Mouse (Mus musculus) cerebellum, postnatal 4 days (tissue): ENCODE results near the gene Mbnl1.
"Not testable (repeated sequence)": the region's sequence is repeated elsewhere in the genome, so short reads cannot be mapped to it uniquely, and the experiment has no call there.

Experiments
- DNase-seq, 2 experiments: peaks; one replicate each; pipeline ENCODE4 v3.0.0; 2022; ENCODE audit warnings: low spot score in 2 of 2, mixed read lengths in 1 of 2

Gene Mbnl1

GRCm38 (mm10) chr3:60472681-60473177 lies at the start of gene Mbnl1:
Mbnl1 (plus strand) TSS chr3:60472830.
- no peak for DNase-seq

DNA sequence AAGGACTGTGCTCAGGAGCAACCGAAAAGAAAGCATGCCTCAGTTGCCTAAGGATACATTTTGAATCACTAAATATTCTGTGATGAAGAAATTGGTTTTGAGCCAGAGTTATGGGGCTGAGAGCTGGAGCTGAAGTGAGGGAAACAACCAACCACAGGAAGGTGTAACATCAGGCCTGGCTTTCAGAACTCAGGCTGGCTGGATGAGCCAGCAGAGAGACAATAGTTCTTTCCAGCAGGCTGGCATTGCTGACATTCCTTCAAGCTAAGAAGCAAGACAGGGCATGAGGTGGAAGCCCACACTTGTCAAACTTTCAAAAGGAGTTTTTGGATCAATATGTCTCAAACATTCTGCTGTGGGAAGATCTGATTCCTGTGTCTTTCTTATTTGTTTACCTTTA lies 48.5 kb upstream of the Mbnl1 start:
- no peak for DNase-seq

DNA sequence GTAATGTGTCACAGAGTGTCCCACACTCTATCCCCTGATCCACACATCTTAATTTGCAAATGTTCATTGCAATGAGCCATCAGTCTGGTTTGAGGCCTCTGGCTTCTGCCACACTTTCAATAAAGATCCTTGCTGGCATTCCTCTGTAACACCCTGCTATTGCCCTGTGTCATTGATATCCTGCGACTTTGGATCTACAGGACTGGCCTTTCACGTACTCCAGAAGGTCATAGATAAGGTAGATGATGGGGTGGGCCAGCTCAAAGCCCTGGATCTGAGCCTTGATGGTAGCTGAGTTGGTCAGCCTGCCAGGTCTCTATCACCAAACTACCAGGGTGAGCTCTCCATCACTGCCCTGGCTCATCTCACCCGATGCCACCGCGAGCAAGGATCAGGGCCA lies 43.6 kb upstream of the Mbnl1 start:
- no peak for DNase-seq

GRCm38 (mm10) chr3:60437254-60437653 lies 35.4 kb upstream of the Mbnl1 start:
- no peak for DNase-seq

DNA sequence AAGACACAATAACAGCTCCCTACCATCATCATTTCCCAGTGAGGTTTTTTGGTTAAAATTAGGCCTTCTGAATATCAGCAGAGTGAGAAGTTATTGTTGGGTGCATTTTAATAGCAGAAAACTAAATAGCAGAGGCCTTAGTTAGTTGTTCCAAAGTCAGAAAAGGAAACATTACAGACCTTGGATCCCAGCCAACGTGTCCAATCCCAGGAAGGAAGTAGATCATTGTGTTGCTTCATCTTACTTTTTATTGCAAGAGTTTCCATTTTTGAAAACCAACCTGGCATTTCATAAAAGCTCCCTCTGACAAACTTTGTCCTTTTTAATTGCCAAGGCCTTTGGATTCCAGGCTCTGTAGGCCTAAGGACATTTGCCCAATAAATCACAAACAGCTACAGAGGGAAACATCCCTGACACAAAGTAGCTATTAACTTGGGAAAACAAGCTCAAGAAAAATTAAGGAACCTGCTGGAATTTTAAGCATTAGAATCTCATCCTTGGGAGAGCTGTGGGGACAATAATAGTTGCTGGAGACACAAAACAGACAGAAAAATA lies 34.9 kb upstream of the Mbnl1 start:
- no peak for DNase-seq

DNA sequence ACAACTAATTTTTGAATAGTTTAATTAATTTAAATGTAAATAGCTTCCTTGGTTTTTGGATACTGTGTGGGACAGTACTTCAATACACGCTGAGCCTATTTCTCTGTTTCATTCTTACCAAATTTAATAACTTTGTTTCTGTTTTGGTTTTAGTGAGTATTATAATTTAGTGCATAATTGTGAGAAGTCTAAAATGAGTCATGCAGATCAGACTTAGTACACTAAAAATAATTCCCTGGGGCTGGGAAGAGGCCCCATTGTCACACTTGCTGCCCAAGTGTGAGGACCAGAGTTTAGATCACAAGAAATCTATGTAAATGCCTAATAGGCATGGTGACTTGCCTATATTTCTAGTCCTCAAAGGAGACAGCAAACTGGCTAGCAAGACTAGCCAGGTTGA lies 33.9 kb upstream of the Mbnl1 start:
- DNase-seq, result no peak

- DNase-seq, result no peak
Measured at GRCm38 (mm10) chr3:60461828-60462521, 10.7 kb upstream of the Mbnl1 start.

GRCm38 (mm10) chr3:60468667-60469066 lies 4.0 kb upstream of the Mbnl1 start:
- DNase-seq, result not testable (repeated sequence)

DNA sequence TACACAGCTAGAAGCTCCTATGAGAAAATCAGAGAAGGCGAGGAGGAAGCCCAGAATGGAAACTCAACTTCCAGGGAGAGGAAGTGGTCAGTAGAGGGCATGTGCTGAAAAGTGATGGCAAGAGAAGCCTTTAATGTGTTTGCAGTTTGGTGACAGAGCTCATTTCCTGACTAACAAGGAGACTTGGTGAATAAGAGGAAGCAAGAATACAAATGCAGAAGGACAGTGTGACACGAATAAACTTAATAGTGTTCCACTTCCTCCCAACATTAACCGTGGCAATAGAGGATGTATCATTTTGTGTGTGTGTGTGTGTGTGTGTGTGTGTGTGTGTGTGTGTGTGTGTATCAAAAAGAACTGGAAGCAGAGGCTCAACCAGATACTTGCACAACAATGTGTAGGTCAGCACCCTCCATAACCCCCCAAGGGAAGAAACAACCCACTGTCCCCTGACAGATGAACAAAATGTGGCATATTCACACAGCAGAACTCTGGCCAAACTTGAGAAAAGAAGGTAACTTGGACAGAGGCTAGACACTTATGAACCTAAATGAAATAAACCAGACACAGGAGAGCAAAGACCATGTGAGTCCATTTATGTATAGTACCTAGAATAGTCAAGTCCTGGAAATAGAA lies 3.3 kb upstream of the Mbnl1 start:
- not testable (repeated sequence) for DNase-seq

DNA sequence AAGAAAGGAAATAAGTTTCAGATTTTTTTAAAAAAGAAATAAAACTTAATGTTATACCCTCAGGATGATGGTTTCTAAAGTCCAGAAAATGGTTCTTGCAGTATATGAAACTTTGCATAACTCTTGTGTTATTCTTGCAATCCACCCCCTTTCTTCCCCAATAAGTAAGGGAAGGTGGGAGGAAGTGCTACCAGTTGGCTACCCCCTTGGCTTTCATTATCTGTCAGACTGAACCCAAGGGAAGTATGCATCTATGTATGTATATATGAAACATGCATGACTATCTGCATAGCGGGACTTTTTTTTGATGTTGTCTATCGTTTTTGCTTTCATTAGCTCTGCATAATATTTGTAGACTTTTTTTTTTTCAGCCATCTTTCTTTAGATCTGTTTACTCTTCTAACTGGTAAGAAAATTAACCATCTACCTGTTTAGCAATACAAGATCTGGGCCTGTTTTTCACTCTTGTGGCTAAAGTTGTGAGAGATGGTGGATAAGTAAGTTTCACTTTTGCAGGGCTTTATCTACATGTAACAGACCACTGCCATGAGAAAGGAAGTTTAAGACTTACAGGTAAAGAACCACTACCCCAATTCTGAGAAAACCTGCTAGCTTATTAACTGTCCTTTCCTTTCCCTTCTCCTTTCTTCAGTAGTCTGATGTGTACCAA lies 484 bp upstream of the Mbnl1 start:
- no peak for DNase-seq

- no peak for DNase-seq
Measured at GRCm38 (mm10) chr3:60473861-60474653, 1.4 kb downstream of the Mbnl1 start.

DNA sequence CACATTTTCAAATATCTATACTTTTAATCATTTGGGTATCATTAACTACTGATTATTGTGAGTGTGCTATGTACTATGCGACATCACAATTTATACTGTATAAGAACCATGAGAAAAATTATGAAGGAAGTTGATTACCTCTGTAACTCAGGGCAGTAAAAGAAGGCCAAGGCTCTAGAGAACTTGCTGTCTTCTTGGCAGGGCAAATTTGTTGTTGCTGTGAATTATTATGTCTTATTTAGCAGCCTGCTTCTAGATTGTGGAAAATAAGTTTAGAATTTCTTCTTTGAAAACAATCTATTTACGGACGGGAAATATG lies 2.0 kb downstream of the Mbnl1 start:
- no peak for DNase-seq

DNA sequence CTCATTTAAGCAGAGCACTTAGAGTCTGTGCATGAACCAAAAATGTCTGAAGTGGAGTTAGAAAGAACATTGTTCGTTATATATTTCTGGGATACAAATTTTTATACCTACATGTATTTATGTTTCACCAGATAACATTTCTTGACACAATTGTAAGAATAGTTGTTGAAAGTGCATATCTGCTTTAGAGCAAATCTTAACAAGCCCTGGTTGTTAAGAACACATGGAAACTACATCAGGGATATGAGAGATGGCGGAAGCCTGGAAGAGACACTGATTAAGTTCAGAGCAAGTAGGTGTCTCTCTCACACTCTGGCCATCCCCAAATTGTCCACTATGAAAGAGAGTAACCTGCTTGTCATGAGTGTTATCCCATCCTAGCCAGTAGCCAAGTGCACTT lies 2.4 kb downstream of the Mbnl1 start:
- no peak for DNase-seq

- no peak for DNase-seq
Measured at GRCm38 (mm10) chr3:60476751-60477255, 4.2 kb downstream of the Mbnl1 start.

GRCm38 (mm10) chr3:60478433-60478832 lies 5.8 kb downstream of the Mbnl1 start:
- no peak for DNase-seq

- DNase-seq, result no peak
Measured at GRCm38 (mm10) chr3:60480716-60481115, 8.1 kb downstream of the Mbnl1 start.

DNA sequence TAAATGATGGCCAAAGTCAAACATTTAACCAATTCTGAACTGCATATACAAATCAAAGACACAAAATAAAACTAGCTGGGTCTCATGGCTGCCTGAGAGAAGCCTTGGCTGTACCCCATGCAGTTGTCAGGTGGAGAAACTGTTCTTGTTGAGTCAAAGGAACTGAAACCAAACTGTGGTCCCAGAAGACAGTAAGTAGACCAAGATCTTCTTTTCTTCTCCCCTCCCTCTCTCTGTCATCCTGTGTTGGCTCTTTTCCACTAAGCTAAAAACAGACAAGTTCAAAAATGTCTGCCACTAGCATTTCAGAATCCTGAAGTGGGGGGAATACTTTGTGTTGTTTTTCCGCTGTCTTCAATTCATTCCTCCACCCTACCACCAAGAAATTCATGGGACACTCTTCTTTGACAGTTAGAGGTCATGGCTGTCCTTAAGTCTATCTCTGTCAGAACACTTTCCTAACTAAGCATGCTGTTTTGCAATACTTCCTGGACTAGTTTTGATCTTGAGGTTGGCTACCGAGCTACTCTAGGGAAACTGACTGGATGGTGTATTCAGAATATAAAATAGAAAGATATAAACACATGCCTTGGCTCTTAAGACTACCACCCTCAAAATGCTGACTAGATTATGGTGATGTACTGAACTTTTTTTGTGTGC lies 9.2 kb downstream of the Mbnl1 start:
- DNase-seq, result no peak

GRCm38 (mm10) chr3:60483305-60483704 lies 10.7 kb downstream of the Mbnl1 start:
- DNase-seq, result no peak

DNA sequence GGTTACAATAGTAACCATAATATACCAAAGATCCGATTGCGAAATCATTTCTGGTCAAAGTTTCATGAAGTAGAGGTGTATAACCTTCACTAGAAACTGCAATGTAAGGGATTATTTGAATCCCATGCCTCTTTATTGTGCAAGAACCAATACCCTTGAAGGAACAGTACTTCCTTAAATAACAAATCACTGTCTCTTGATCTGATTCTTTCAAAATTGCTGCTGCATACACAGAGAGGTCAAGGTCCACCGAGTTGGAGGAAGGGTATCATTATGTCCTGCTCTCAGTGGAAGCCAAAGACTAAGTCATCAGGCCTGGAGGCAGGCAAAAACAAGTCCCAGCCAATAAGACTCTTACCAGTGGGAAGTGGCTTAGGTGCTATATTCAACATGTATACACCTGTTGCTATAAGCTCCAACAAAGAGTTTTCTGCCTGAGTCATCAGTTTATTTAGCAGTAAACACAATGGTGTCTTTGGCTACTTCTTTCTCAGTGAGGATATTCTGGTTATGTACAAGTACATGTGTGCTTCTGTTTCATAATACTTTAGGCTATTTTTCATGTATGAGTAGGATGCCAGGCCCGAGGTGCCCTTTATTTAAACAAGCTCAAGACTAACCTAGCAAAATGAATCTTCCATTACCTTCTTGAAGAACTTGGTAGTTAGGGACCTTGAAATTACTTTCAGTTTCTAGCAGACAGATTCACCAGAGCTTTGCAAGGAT lies 13.5 kb downstream of the Mbnl1 start:
- DNase-seq, result no peak

GRCm38 (mm10) chr3:60486713-60487170 lies 14.1 kb downstream of the Mbnl1 start:
- no peak for DNase-seq
